Mouse (Mus musculus): ENCODE measurements around the gene Selp.

DNA sequence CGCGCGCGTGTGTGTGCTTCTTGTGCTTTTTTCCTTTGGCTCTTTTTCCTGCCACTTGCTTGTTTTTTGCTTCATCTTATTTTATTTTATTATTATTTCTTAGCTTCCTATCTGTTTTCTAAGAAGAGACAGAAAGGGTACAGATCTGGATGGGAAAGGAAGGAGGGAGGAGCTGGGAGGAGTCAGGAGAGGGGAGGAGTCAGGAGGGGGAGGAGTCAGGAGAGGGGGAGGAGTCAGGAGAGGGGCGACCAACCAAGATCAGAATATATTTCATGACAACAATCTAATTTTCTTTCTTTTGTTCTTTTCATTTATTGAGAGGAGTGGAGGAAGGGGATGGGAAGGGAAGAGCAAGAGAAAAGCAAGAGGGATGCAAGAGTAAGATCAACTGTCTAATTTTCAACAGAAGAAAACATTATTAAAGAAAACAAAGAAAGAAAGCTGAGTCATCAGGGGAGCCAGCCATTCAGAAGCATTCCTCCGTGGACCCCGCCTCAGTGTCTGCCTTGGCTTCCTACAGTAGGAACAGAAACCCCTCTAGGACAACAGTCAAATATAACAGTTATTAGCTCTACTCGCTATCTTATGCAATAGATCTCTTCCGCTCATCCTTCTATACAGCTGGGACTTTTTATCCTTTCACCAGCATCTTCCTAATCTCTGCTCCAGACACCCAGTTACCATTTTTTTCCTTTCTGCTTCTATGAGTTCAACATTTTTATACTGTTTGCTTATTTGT lies 4.3 kb upstream of the Selp start:
- TF ChIP-seq GATA1 (IDR thresholded peaks at IDR 0.05; ENCODE audit: low read length) (no peak), TAL1 (IDR thresholded peaks at IDR 0.05; ENCODE audit: low read length) (no peak)
